Mouse (Mus musculus): ENCODE measurements around the gene Zfp955a. TPM values are rescaled to one million over a fixed set of nuclear protein-coding genes. Genes with fewer than 3 reads are reported as not detected.

Zfp955a gene
- polyA plus RNA-seq, 1 experiment from 2014 or later = 28.2 TPM

Other genes starting within 250 kb of the Zfp955a start
- 33.6 and 34.4 TPM in 2 replicates for gene Zfp763, start 221.7 kb downstream of the Zfp955a start, polyA plus RNA-seq (2014; fragmentation: Nextera tagmentation; extraction: Ambion mirVana)
- not detected in 2 replicates for gene 4921501E09Rik, start 187.1 kb downstream of the Zfp955a start, polyA plus RNA-seq (2014; fragmentation: Nextera tagmentation; extraction: Ambion mirVana)
- 23.0 and 30.1 TPM in 2 replicates for gene Zfp563, start 165.8 kb downstream of the Zfp955a start, polyA plus RNA-seq (2014; fragmentation: Nextera tagmentation; extraction: Ambion mirVana)
- gene Morc2b, start 115.5 kb downstream of the Zfp955a start, polyA plus RNA-seq (2014; fragmentation: Nextera tagmentation; extraction: Ambion mirVana) = 0.76 and 0.90 TPM in 2 replicates
- gene Olfr55, start 86.7 kb downstream of the Zfp955a start, polyA plus RNA-seq (2014; fragmentation: Nextera tagmentation; extraction: Ambion mirVana) = 0.12 TPM in 2 replicates
- not detected in 2 replicates for gene Olfr239, start 63.8 kb downstream of the Zfp955a start, polyA plus RNA-seq (2014; fragmentation: Nextera tagmentation; extraction: Ambion mirVana)
- 0.05 and 0.08 TPM in 2 replicates for gene Olfr1564, start 33.5 kb downstream of the Zfp955a start, polyA plus RNA-seq (2014; fragmentation: Nextera tagmentation; extraction: Ambion mirVana)
- gene Olfr63, start 9.5 kb upstream of the Zfp955a start, polyA plus RNA-seq (2014; fragmentation: Nextera tagmentation; extraction: Ambion mirVana) = not detected in 2 replicates
- 18.5 and 20.3 TPM in 2 replicates for gene Zfp955b, start 34.4 kb upstream of the Zfp955a start, polyA plus RNA-seq (2014; fragmentation: Nextera tagmentation; extraction: Ambion mirVana)
- 19.3 and 22.9 TPM in 2 replicates for gene Zfp81, start 103.7 kb upstream of the Zfp955a start, polyA plus RNA-seq (2014; fragmentation: Nextera tagmentation; extraction: Ambion mirVana)
- gene Zfp101, start 139.5 kb upstream of the Zfp955a start, polyA plus RNA-seq (2014; fragmentation: Nextera tagmentation; extraction: Ambion mirVana) = 14.4 and 15.9 TPM in 2 replicates
- not detected in 2 replicates for gene Actl9, start 177.8 kb upstream of the Zfp955a start, polyA plus RNA-seq (2014; fragmentation: Nextera tagmentation; extraction: Ambion mirVana)